Mouse (Mus musculus) subcutaneous adipose tissue, adult 2 months (tissue): ENCODE results near the gene Olfr1189. TPM values are rescaled to one million over a fixed set of nuclear protein-coding genes. Genes with fewer than 3 reads are reported as not detected.

Source experiments
- polyA plus RNA-seq: library from polyadenylated mRNA; depleted of rRNA; stranded (reverse); fragments of >200 nt; gene quantifications from 2 replicates; pipeline ENCODE4 v1.2.3, GENCODE M21; 2012; ENCODE audit warnings: low replicate concordance; rRNA removed

Olfr1189 gene
- polyA plus RNA-seq = not detected in 2 replicates

DNA sequence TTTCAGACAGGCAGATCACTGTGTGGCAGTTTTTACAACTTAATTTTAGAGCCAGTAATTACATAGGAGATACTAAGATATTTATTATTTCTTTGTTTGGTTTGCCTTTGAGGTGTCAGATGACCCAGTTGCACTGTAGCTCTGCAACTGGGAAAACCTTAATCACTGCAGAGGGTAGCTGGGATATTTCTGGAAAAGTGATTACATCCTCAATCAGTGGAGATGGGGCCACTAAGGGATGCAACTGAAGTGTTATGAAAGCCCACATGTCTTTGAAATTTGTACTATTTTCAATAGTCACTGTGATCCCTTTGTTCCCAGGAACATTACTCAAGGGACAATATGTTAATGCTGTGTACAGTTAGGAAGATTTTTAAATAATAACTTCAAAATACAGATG lies at the start of gene Olfr1189:
Gene Olfr1189 (plus strand): TSS at position 301 of the 400 bp plus-strand sequence.

DNA sequence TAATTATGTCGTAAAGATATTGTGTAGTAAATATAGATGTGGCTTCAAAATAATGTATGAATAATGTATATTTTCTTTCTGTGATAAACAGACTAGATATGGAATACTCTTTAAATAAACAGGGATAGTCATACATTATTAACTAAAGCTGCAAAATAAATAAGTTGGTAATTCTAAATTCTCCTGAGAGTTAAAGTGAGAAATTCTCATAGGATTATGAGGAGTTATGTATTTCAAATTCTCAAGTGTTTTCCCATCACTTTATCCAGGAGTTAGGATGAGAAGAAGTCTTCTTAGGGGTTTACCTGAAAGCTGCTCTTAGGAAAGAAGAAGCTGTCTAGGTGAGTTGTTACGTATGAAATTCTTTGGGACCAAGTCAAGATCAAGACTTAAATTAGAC lies 29.6 kb upstream of the Olfr1189 start, which contains the start of gene Olfr1188:
Gene Olfr1188 (plus strand): TSS at position 301 of the 400 bp plus-strand sequence.

DNA sequence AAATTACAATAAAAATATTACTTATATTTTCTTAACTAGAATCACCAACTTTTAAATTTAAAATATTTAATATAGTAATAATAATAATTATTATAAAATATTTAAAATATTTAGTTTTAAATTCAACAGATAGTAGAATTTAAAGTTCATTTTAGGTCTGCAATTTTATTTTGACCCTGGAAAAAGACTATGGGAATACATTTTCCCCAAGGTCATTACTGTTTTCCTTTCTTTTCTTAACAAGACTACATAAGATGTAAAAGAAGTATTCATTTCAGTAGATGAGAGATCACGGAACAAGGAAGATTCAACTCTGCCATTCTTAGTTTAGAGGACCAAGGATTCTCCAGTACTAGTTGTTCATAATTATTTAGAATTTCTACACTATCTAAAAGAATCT lies 54.0 kb downstream of the Olfr1189 start, which contains the start of gene Olfr1191-ps1:
Gene Olfr1191-ps1 (plus strand): TSS at position 301 of the 400 bp plus-strand sequence.

Other genes starting within 250 kb of the Olfr1189 start
- not detected in 2 replicates for gene Olfr1176, start 249.7 kb upstream of the Olfr1189 start, polyA plus RNA-seq
- not detected in 2 replicates for gene Olfr1177-ps, start 240.0 kb upstream of the Olfr1189 start, polyA plus RNA-seq
- not detected in 2 replicates for gene Olfr1178, start 199.4 kb upstream of the Olfr1189 start, polyA plus RNA-seq
- gene Olfr1179, start 180.0 kb upstream of the Olfr1189 start, polyA plus RNA-seq = not detected in 2 replicates
- not detected in 2 replicates for gene Olfr1180, start 167.3 kb upstream of the Olfr1189 start, polyA plus RNA-seq
- not detected in 2 replicates for gene Olfr1181, start 160.3 kb upstream of the Olfr1189 start, polyA plus RNA-seq
- gene Gm13757, start 137.3 kb upstream of the Olfr1189 start, polyA plus RNA-seq = not detected in 2 replicates
- not detected in 2 replicates for gene Olfr1183, start 131.6 kb upstream of the Olfr1189 start, polyA plus RNA-seq
- gene Olfr1184, start 102.9 kb upstream of the Olfr1189 start, polyA plus RNA-seq = not detected in 2 replicates
- not detected in 2 replicates for gene Olfr1185-ps1, start 93.1 kb upstream of the Olfr1189 start, polyA plus RNA-seq
- gene Olfr1186, start 67.9 kb upstream of the Olfr1189 start, polyA plus RNA-seq = not detected in 2 replicates
- gene Olfr1188, start 29.5 kb upstream of the Olfr1189 start, polyA plus RNA-seq = not detected in 2 replicates
- not detected in 2 replicates for gene Olfr1191-ps1, start 54.1 kb downstream of the Olfr1189 start, polyA plus RNA-seq
- not detected in 2 replicates for gene Olfr1192-ps1, start 62.1 kb downstream of the Olfr1189 start, polyA plus RNA-seq
- gene Olfr1193, start 89.2 kb downstream of the Olfr1189 start, polyA plus RNA-seq = not detected in 2 replicates
- not detected in 2 replicates for gene Olfr1195, start 102.7 kb downstream of the Olfr1189 start, polyA plus RNA-seq
- gene Olfr1196, start 118.1 kb downstream of the Olfr1189 start, polyA plus RNA-seq = not detected in 2 replicates
- gene Olfr1197, start 145.9 kb downstream of the Olfr1189 start, polyA plus RNA-seq = not detected in 2 replicates
- not detected in 2 replicates for gene Olfr1198, start 164.9 kb downstream of the Olfr1189 start, polyA plus RNA-seq
- gene Olfr1199, start 174.0 kb downstream of the Olfr1189 start, polyA plus RNA-seq = not detected in 2 replicates
- not detected in 2 replicates for gene Olfr1200, start 184.0 kb downstream of the Olfr1189 start, polyA plus RNA-seq
- gene Olfr1201, start 206.6 kb downstream of the Olfr1189 start, polyA plus RNA-seq = not detected in 2 replicates
- not detected in 2 replicates for gene Olfr1202, start 228.0 kb downstream of the Olfr1189 start, polyA plus RNA-seq
- not detected in 2 replicates for gene Olfr1205, start 243.3 kb downstream of the Olfr1189 start, polyA plus RNA-seq